Mouse (Mus musculus): ENCODE measurements around the gene Nrsn2.
A peak's percentile ranks its signal among the peaks of the same experiment; 100 is the strongest.

Nrsn2 gene

DNA sequence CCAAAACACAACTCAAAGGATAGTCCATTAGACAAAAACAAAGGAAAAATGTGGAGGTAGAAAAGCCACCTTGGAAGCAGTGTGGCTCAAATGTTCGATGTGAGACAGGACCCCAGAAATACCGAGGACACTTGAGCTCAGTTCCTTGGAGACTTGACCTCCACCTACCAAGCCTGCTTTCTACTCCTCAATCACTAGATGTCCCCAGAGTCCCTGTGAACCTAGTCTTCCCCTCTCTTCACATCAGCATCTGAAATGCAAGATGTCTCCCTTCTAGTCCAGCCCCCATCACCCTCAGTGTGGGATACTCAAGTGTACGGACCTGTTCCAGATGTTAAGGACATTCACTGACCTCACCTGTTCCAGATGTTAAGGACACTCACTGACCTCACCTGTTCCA is 16.3 kb upstream of the Nrsn2 start:
- peak; percentile 84 for DNase-seq (ENCODE audit: low read depth, low spot score)

DNA sequence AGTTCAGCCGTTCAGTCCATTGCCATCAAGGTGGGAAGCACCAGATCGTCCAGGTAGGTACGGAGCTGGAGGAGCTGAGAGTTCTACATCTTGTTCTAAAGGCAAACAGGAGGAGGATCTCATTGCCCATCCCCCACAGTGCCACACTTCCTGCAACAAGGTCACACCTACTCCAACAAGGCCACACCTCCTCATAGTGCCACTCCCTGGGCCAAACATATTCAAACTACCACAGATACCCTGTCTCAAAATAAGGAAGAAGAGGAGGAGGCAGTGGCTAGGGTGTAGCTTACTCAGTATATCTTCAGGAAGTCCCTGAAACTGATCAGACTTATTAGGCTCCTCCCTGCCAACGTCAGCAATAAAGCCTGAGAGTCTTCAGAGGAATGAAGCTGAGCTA is 7.8 kb upstream of the Nrsn2 start:
- peak; percentile 65 for DNase-seq (ENCODE audit: low read depth, low spot score)

DNA sequence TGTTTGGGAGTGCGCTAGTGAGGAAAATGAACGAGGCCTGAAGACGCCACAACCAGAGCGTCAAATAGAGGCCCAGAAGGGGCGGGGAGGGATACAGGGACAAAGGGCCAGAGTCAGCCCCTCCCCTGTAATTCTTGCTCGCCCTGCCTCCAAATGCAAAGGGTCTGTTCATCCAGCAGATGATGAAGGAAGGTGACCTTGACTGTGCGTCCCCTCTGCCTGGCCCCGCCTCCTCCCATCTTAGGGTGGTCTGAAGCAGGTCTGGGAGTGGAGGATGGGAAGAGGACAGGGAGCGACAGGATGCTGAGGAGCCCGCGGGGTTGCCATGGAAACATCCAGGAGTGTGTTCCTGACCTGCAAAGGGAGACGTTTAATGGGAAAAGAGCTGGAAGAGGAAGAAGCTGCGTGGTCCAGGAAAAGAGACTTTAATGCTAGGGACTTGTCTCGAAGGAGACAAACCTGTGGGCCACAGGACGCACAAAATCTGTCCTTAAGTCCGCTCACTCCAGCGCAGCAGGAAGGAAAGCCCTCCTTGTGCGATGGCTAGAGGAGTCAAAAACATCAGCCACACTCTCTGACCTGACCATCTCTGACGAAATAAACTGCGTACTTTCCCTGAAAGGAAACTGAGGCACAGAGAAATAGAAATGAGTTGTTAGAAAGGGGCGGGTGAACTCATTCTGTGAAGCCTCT is 640 bp downstream of the Nrsn2 start:
- DNase-seq (ENCODE audit: low read depth, low spot score), result peak; percentile 87

DNA sequence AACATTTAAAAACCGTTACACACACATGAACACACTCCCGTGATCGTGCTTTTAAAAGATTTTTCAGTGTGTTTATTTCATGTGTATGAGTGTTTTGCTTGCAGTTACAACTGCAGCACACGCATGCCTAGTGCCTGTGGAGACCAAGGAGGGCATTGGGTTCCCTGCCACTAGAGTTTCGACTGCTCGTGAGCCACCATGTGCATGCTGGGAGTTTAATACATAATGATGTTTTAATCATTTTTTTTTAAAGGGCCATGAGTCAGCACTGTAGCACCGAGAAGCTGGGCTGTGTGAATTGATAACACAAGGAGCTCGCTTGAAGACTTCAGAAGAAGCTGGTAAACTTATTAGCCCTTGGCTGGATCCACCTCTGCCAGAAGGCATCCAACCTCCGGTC is 2.9 kb downstream of the Nrsn2 start:
- no peak for DNase-seq (ENCODE audit: low read depth, low spot score)

DNA sequence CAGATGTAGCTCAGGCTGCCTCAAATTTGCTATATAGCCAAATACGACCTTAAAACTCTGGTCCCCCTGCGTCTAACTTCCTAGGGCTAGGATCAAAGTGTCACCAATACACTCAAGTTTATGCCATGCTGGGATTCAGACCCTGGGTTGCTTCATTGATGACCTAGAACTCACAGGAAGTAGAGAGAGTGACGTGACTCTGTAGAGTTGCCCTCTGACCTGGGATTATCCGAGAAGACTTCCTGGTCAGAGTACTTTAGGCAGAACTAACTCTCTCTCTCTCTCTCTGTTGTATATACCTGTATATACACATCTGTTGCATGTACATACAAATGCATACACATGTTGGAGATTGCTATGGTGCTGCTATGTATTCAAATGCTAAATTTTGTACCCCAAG is 3.8 kb downstream of the Nrsn2 start:
- DNase-seq (ENCODE audit: low read depth, low spot score), result no peak

DNA sequence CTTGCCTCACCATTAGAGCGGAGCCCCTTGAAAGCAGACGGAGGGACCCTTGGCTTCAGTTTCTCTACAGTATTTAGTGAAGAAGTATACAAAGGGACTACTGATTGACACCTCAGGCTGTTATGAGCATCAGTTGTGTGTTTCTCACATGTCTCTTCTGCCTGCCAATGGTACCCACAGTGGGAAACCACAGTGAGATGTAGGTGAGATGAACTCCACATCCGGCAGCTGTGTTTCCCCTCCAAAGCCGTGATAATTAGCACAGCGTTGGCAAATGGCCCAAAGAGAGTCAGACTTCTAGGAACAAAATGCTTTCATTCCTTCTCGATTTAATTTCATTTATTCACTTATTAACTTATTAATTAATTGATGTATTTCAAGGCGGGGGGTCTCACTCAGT is 4.3 kb downstream of the Nrsn2 start:
- DNase-seq (ENCODE audit: low read depth, low spot score), result no peak

DNA sequence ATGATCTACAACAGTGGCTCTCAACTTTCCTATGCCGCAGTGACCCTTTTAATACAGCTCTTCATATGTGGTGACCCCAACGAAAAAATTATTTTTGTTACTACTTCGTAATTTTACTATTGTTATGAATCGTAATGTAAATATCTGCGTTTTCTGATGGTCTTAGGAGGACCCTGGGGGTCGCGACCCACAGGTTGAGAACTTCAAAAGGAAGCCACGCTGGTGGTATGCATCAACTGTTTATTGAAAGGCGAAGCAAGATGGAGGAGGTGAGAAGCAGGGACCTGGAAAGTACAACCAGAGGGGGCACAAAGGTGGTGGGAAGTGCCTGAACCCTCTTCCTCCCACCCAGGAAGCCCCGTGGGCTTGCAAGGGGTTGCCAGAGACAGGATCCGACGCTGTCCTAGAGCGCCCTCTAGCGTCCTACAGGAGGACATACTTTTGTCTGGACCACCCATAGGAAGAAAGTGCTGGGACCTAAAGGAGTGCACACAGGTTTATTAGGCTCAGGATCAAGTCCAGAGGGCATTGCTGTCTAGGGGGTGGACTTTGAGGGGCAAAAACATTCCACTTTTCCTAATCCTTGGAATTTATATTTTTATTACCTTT is 7.8 kb downstream of the Nrsn2 start:
- peak; percentile 93 for DNase-seq (ENCODE audit: low read depth, low spot score)

DNA sequence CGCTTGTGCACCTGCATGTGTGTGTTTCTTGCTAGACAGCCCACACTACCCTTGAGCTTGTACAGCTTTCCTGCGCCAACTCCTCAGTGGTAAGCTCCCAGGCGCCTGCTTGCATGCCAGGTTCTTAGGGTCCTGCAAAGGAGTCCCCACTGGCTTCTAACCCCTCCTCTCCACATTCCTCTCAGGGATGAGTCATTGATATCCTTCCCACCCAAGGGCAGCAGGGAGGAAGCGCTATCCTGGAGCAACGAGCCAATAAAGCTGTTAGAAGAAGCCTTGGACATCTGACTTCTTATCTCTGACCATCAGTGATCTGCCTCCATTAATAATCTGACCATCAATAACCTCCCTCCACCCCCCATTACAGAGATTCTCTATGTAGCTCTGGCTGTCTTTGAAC is 8.5 kb downstream of the Nrsn2 start:
- DNase-seq (ENCODE audit: low read depth, low spot score), result no peak

DNA sequence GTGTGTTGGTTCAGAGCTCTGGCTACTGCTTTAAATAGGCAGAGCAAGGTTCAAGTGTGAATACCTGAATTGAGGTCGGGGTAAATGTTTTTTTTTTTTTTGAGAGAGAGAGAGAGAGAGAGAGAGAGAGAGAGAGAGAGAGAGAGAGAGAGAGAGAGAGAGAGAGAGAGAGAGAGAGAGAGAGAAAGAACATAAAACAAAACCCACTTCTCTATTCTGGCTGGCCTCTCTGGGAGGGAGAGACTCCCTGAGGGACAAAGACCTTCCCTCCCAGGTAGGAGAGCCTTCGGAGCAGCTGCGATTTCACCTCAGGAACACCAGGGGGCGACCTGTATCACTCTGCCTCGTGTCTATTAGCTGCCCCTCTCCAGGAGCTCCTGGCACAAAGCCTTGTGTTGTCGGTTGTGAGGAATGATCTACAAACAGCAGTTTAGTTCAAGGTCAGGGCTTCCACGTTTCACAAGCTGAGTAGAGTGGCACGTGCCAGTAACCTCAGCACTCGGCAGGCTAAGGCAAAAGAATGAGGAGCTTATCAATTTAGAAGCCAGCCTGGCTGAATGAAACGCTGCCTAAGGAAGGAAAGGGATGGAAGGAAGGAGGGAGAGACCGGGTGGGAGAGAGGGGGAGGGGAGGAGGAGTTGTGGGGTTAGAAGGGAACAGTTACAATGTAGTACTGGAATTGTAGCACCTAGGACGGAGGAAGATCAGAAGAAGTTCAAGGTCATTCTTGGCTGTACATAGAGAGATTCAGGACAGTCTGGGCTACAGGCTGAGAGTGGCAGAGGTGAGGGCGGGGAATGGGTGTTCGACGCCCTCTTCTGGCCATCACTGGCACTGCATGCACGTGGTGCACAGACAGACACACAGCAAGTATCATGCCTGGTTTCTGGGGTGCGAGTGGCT is 12.9 kb downstream of the Nrsn2 start:
- DNase-seq (ENCODE audit: low read depth, low spot score), result peak; percentile 93

DNA sequence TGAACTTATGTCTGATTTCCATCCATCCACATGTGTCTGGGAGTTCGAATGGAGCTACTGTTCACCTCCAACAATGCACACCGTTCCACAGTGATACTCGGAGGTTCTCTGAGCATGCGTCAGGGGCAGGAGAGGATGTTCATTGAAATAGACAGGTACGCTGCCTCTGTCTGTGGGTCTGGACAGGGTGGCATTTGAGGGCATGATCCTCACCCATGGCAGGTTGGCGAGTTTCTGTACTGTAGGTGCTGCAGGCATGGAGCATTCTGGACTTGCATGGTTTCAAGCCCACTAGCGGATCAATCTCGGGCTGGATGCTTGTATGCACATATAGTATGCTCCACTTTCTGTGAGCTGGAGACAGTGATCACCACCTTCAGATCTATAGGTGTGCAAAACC is 15.2 kb downstream of the Nrsn2 start:
- no peak for DNase-seq (ENCODE audit: low read depth, low spot score)

DNA sequence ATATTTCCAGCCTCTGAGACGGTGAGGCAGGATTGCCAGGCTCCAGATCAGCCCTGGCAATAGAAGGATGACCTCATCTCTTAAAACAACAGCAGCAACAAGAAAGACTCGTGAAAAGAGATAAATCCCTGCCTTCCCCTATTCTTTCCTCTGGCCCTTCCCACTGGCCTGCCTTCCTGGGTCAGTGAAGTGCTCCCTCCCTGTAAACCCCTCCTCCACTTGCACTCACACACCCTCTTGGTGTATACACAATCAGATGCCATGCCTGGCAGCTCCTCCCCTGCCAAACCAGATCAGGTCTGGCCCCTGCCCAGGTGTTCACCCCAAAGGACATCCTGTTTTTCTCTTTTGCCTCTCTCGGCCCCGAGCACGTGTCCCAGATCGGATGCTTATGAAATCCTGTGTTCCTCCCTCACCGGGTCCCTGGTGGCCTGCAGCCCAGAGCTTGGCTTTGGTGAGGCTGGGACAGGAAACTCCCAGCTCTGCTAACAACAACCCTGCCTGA is 16.1 kb downstream of the Nrsn2 start:
- DNase-seq (ENCODE audit: low read depth, low spot score), result no peak

DNA sequence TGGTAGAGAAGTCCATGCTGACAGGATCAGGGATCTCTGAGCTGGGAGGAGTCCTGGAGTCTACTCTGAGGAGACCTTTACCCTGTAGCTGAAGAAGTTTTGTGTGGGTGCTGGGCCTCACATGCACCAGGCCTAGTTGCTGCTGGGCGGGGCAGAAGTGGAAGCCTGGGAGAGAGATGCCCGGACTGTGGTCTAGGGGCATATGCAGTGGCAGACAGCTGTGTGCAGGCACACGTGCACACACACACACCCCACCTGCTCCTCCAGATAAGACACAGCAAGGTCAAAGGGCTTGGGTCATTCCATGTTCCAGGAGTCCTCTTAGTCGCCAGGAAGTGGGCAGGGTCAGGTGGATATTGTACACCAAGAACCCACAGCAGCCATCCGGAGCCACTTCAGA is 16.8 kb downstream of the Nrsn2 start:
- DNase-seq (ENCODE audit: low read depth, low spot score), result no peak

DNA sequence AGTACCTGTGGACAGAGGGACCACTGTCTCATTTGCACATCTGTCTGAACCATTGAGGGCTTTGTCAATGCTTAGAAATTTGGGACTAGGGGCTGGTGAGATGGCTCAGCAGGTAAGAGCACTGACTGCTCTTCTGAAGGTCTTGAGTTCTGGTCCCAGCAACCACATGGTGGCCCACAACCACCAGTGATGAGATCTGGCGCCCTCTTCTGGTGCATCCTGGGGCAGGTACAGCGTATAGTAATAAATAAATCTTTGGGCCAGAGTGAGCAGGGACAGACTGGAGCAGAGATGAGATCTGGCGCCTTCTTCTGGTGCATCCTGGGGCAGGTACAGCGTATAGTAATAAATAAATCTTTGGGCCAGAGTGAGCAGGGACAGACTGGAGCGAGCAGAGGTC is 17.5 kb downstream of the Nrsn2 start:
- peak; percentile 74 for DNase-seq (ENCODE audit: low read depth, low spot score)

DNA sequence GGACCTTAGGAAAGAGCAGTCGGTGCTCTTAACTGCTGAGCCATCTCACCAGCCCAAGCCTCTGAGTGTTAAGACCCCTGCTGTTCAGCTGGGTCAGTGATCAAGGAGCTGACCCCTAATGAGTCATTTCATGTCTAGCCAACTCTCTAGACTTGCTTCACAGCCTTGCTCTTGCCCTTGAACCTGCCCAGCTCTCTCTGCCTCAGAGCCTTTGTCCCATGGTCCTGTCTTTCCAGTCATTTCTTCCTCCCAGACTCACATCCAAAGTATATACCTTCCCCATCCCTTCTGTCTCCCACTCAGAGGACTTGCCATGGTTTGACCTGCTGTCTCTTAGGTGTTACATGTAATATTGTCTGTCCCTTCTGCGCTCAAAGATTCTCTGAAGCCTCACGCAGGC is 19.2 kb downstream of the Nrsn2 start:
- DNase-seq (ENCODE audit: low read depth, low spot score), result no peak

DNA sequence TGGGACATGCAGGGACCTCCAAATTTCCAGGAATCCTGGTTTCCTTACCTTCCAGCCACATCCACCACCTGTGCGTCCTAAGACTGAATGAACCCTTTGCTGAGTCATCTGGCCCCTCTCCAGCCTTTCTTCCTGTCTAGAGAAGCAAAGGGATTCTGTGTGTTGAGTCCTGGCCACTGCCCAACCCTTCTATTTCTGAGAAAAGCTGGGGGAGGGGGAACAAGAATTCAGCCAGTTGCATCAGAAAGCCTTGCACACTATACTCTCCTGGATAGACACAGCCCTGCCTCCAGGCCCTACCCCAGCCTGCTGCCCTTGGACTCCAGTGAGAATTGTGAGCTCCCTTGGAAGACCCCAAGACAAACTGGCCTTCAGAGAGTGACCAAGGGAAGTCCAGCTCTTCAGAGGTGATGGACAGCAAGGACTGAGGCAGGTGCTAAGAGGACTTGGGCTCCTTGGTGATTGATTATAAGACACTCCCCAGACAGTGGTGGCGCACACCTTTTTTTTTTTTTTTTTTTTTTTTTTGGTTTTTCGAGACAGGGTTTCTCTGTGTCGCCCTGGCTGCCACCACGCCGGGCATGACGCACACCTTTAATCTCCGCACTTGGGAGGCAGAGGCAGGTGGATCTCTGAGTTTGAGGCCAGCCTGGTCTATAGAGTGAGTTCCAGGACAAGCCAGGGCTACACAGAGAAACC is 26.4 kb downstream of the Nrsn2 start:
- peak; percentile 93 for DNase-seq (ENCODE audit: low read depth, low spot score)

DNA sequence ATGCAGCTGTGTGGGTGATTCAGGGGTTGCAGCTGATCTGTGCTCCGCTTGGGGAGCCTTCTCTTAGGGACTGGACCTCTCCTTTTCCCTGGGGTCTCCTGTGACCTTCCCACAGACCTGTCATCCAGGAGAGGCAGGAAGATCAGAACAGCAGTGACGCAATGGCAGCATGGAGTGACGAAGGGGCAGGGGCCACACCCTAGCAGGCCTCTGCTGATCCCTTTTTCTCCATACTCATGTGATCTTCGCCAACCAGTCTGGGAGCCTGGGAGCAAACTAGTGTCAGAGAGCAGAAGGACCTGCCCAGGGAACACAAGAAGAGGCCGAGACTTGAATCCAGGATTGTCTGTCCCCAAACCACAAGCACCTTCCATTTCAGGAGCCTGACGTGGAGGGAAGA is 27.2 kb downstream of the Nrsn2 start:
- DNase-seq (ENCODE audit: low read depth, low spot score), result peak; percentile 80

DNA sequence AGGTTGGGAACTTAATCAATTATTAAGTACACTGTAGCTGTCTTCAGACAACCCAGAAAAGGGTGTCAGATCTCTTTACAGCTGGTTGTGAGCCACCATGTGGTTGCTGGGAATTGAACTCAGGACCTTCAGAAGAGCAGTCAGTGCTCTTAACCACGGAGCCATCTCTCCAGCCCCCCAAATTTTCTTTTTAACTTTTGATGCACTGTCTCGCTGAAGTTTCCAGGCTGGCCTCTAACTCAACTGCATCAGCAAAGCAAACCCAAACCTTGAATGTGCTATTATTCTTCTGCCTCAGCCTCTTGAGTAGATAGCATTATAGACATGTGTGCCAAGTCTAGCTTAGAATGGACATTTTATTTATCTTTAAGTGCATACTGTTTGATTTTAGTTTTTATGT is 28.7 kb downstream of the Nrsn2 start:
- no peak for DNase-seq (ENCODE audit: low read depth, low spot score)

DNA sequence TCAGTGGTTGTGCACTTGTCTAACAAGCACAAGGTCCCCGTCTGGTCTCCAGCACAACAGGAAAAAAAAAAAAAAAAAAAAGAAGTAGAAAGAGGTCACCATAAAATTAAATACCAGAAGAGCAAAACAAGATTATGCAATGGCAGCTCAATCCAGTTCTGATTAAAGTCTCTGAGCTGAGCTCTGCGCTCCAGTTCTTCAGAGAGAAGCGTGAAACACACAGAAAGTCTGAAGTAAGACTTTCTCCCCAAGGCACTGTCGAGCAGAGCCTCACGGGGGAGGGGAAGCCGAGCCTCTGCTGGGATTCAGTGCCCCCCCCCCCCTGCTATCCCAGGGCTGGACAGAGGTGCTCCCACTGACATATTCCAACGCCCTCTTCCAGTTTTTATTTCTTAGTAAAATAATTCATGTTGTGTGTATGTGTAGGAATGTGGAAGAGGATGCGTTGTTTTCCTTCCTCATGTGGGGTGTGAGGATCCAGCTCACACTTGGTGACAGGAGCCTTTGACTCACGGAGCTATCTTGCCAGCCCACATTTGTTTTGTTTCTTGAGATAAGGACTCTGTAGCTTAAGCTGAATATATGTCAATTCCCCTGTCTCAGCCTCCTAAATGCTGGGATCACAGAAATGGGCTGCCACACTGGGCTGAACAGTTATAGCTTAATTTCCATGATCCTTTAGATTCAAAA is 29.5 kb downstream of the Nrsn2 start:
- DNase-seq (ENCODE audit: low read depth, low spot score), result no peak

DNA sequence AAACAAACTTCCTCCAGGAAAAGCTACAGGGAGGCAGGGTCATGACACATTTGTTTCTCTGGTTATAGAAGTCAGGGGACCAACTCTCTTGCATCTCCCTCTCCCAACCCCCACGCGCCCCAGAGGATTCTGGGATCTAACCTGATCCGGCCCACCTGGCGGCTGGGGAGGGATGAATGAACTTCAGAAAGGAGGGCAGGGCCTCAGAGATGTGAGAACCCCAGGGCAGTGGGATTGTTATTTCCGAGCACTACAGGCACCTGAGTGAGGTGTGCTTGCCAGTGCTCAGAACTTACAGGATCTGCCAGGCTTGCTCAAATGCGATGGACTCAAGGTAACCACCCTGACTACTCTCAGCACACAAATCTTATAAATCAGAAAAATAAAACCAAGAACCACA is 31.0 kb downstream of the Nrsn2 start:
- DNase-seq (ENCODE audit: low read depth, low spot score), result peak; percentile 73

DNA sequence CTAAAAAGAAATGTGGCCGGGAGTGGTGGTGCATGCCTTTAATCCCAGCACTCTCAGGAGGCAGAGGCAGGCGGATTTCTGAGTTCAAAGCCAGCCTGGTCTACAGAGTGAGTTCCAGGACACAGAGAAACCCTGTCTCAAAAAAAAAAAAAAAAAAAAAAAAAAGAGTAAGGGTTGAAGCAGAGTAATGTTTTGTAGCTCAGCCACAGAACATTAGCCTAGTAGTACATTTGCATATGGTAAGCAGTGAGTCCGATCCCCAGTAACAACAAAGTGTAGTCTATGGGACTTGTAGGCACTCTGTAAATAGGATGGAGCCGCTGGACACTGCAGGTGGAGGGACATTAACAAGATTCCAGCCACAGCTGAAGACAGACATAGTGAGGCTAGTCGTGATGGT is 31.5 kb downstream of the Nrsn2 start:
- no peak for DNase-seq (ENCODE audit: low read depth, low spot score)

DNA sequence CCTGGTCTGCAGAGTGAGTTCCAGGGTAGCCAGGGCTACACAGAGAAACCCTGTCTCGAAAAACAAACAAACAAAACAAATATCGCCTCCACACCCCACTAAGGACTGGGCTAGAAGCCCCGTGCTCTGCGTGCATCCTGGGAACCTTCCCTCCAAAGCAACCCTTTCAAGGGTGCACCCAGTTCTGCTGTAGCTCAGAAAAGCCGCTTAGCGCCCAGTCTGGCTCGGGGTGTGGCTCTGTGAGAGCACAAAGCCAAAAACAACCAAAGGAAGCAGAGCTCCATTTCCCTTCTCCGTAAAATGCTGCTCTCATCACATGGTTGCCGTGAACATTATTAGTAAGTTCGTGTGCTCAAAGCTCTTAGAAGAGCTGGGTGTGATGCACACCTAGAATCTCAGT is 32.1 kb downstream of the Nrsn2 start:
- peak; percentile 62 for DNase-seq (ENCODE audit: low read depth, low spot score)

All from ZHBTc4 (cell line).